Mouse (Mus musculus) urinary bladder, postnatal 4 days (tissue): ENCODE measurements at regions not wholly inside any gene's neighbourhood (a gene's known extent, or its start where the extent isn't known, plus 50 kb on each side); places are given as distances from the start of the nearest gene placed in this dataset.
"Not testable (repeated sequence)": the region's sequence is repeated elsewhere in the genome, so short reads cannot be mapped to it uniquely, and the experiment has no call there.

Source experiments
- DNase-seq, 2 experiments: peaks; one replicate each; pipeline ENCODE4 v3.0.0; 2021 to 2022; ENCODE audit warnings: low spot score in 2 of 2

GRCm38 (mm10) chr7:125155291-125155690 lies 289.2 kb upstream of the Kdm8 start:
- no peak for DNase-seq

GRCm38 (mm10) chr7:125166881-125167351 lies 277.6 kb upstream of the Kdm8 start:
- no peak for DNase-seq

GRCm38 (mm10) chr7:125167666-125168065 lies 276.8 kb upstream of the Kdm8 start:
- DNase-seq: no peak

GRCm38 (mm10) chr7:125181548-125181947 lies 262.9 kb upstream of the Kdm8 start:
- no peak for DNase-seq

GRCm38 (mm10) chr7:125182266-125182665 lies 262.2 kb upstream of the Kdm8 start:
- no peak for DNase-seq

- DNase-seq: not testable (repeated sequence)
Observed at GRCm38 (mm10) chr7:125183011-125183410, 261.5 kb upstream of the Kdm8 start.

GRCm38 (mm10) chr7:125185037-125185679 lies 259.3 kb upstream of the Kdm8 start:
- DNase-seq: no peak

GRCm38 (mm10) chr7:125187011-125187740 lies 257.3 kb upstream of the Kdm8 start:
- DNase-seq: peak in 1 of 2 experiments; percentile 53

- no peak for DNase-seq
Observed at GRCm38 (mm10) chr7:125188986-125189385, 255.5 kb upstream of the Kdm8 start.

GRCm38 (mm10) chr7:125190067-125190466 lies 254.4 kb upstream of the Kdm8 start:
- no peak for DNase-seq

- DNase-seq: no peak
Observed at GRCm38 (mm10) chr7:125191313-125191712, 253.2 kb upstream of the Kdm8 start.

GRCm38 (mm10) chr7:125211346-125211973 lies 233.0 kb upstream of the Kdm8 start:
- DNase-seq: no peak

GRCm38 (mm10) chr7:125214036-125214435 lies 230.4 kb upstream of the Kdm8 start:
- DNase-seq: no peak

- DNase-seq: no peak
Observed at GRCm38 (mm10) chr7:125217630-125218029, 226.8 kb upstream of the Kdm8 start.

GRCm38 (mm10) chr7:125222684-125223083 lies 221.8 kb upstream of the Kdm8 start:
- no peak for DNase-seq

GRCm38 (mm10) chr7:125234911-125235310 lies 209.6 kb upstream of the Kdm8 start:
- no peak for DNase-seq

GRCm38 (mm10) chr7:125237026-125237425 lies 207.4 kb upstream of the Kdm8 start:
- DNase-seq: no peak

GRCm38 (mm10) chr7:125243021-125243420 lies 201.5 kb upstream of the Kdm8 start:
- no peak for DNase-seq

GRCm38 (mm10) chr7:125248386-125248785 lies 196.1 kb upstream of the Kdm8 start:
- no peak for DNase-seq

GRCm38 (mm10) chr7:125250385-125250784 lies 194.1 kb upstream of the Kdm8 start:
- DNase-seq: no peak

- no peak for DNase-seq
Observed at GRCm38 (mm10) chr7:125250970-125251585, 193.4 kb upstream of the Kdm8 start.

- no peak for DNase-seq
Observed at GRCm38 (mm10) chr7:125254302-125254701, 190.2 kb upstream of the Kdm8 start.
